Mouse (Mus musculus) stomach, postnatal 0 days (tissue): ENCODE measurements around the gene Ptprm. TPM values are rescaled to one million over a fixed set of nuclear protein-coding genes. Genes with fewer than 3 reads are reported as not detected.

Source experiments
- ATAC-seq: fragments of 200-750 bp; cut with Nextera tagmentation; 2 replicates; pipeline ENCODE4 v1.8.0; 2017; ENCODE audit not compliant: low FRiP score, low TSS enrichment
- DNase-seq: peaks from one replicate; pipeline ENCODE4 v3.0.0-alpha.2; 2016; ENCODE audit warnings: low spot score
- H3K27ac ChIP-seq: fragments of 300-500 bp; sonication (generic); replicated peaks from 2 replicates; pipeline ENCODE4 v1.5.1; 2014; ENCODE audit warnings: mild to moderate bottlenecking, control low read depth
- H3K27me3 ChIP-seq: fragments of 300-500 bp; sonication (generic); 2 replicates; pipeline ENCODE4 v1.6.1; 2014; ENCODE audit warnings: low read length; ENCODE audit not compliant: control insufficient read depth, insufficient read depth
- H3K36me3 ChIP-seq: fragments of 300-500 bp; sonication (generic); 2 replicates; pipeline ENCODE4 v1.6.1; 2014; ENCODE audit warnings: low read length, mixed read lengths; ENCODE audit not compliant: control insufficient read depth, insufficient read depth
- H3K4me1 ChIP-seq: fragments of 300-500 bp; sonication (generic); replicated peaks from 2 replicates; pipeline ENCODE4 v1.6.1; 2014; ENCODE audit warnings: antibody characterized with exemption; ENCODE audit not compliant: control insufficient read depth, insufficient read depth
- H3K4me2 ChIP-seq: fragments of 300-500 bp; sonication (generic); replicated peaks from 2 replicates; pipeline ENCODE4 v1.6.1; 2014; ENCODE audit warnings: low read depth, mild to moderate bottlenecking, control low read depth, moderate library complexity
- H3K4me3 ChIP-seq: fragments of 300-500 bp; sonication (generic); 2 replicates; pipeline ENCODE4 v1.5.1; 2014; ENCODE audit warnings: low read depth, low read length, control low read depth
- H3K9ac ChIP-seq: fragments of 300-500 bp; sonication (generic); 2 replicates; pipeline ENCODE4 v1.6.1; 2014; ENCODE audit warnings: mild to moderate bottlenecking, low read length, control low read depth, mixed read lengths
- H3K9me3 ChIP-seq: fragments of 300-500 bp; sonication (generic); 2 replicates; pipeline ENCODE4 v1.6.1; 2016; ENCODE audit warnings: low read length; ENCODE audit not compliant: control insufficient read depth
- CTCF ChIP-seq: IDR thresholded peaks from 2 replicates; pipeline ENCODE4 v1.5.1; 2016; ENCODE audit warnings: antibody characterized with exemption, low read depth, mild to moderate bottlenecking, moderate library complexity
- EP300 ChIP-seq: optimal IDR thresholded peaks from 2 replicates; pipeline ENCODE3; 2016; ENCODE audit warnings: antibody characterized with exemption
- WGBS: fragments of 180-500 bp; shearing (Covaris S2); extraction: QIAGEN DNeasy Blood & Tissue Kit; methylation state at CpG from one replicate; pipeline ENCODE4 v1.1.7; 2014; 5-methylcytosine and 5-hydroxymethylcytosine counted together
- polyA plus RNA-seq: library from polyadenylated mRNA; unstranded; fragments of >200 nt; fragmentation: Nextera tagmentation; extraction: Ambion mirVana; gene quantifications from 2 replicates; pipeline ENCODE4 v1.2.1, GENCODE M21; 2015

Ptprm gene
- polyA plus RNA-seq, 1 experiment from 2014 or later: 3.6 TPM

- H3K36me3 ChIP-seq: no peaks in the 10 kb centered on the region
- DNase-seq (no peak), ATAC-seq (no peak)
- WGBS: 58% methylated on average over 26 of the region's 26 CpGs
- H3K4me3 ChIP-seq: no peak overlapping the region
- H3K27ac ChIP-seq: no peak overlapping the region
- no peak overlapping the region for H3K9ac ChIP-seq
- no peaks in the 10 kb centered on the region for H3K27me3 ChIP-seq
- H3K4me2 ChIP-seq: no peak overlapping the region
- no peaks in the 10 kb centered on the region for H3K4me1 ChIP-seq
- TF ChIP-seq CTCF: no peak
- TF ChIP-seq EP300: no peak
- no peaks in the 10 kb centered on the region for H3K9me3 ChIP-seq
Measured at GRCm38 (mm10) chr17:66761326-66762296, 592.6 kb downstream of the Ptprm start.

GRCm38 (mm10) chr17:66757025-66757511, 597.2 kb downstream of the Ptprm start:
- peak overlapping the region; percentile 42 for H3K4me2 ChIP-seq
- DNase-seq (no peak), ATAC-seq (peak; percentile 73; the same call in 1 of the 2 replicates)
- WGBS: 10% methylated on average over 10 of the region's 10 CpGs
- no peaks in the 10 kb centered on the region for H3K27me3 ChIP-seq
- H3K27ac ChIP-seq: peak overlapping the region; percentile 9; the same call in 1 of the 2 replicates
- no peaks in the 10 kb centered on the region for H3K4me1 ChIP-seq
- TF ChIP-seq EP300 (no peak), CTCF (peak; percentile 15; the same call in 1 of the 2 replicates)
- no peaks in the 10 kb centered on the region for H3K9me3 ChIP-seq
- no peak overlapping the region for H3K9ac ChIP-seq
- 0 out of 2 replicates have a peak overlapping the region, but pooled peaks have one; percentile 13 for H3K4me3 ChIP-seq
- H3K36me3 ChIP-seq: no peaks in the 10 kb centered on the region

GRCm38 (mm10) chr17:66756500-66756899, 597.8 kb downstream of the Ptprm start:
- ATAC-seq (no peak), DNase-seq (no peak)
- no peaks in the 10 kb centered on the region for H3K4me1 ChIP-seq
- 42% methylated on average over 9 of the region's 9 CpGs for WGBS
- peak overlapping the region; percentile 42; the same call in 1 of the 2 replicates for H3K4me2 ChIP-seq
- no peaks in the 10 kb centered on the region for H3K36me3 ChIP-seq
- TF ChIP-seq CTCF: no peak
- no peak for TF ChIP-seq EP300
- H3K9ac ChIP-seq: no peak overlapping the region
- H3K27ac ChIP-seq: 0 out of 2 replicates have a peak overlapping the region, but pooled peaks have one; percentile 13
- no peak overlapping the region for H3K4me3 ChIP-seq
- H3K27me3 ChIP-seq: no peaks in the 10 kb centered on the region
- no peaks in the 10 kb centered on the region for H3K9me3 ChIP-seq

GRCm38 (mm10) chr17:66755191-66755654, 599.0 kb downstream of the Ptprm start:
- TF ChIP-seq CTCF (peak; percentile 75), EP300 (no peak)
- Histone ChIP-seq H3K9me3 (no peaks in the 10 kb centered on the region), H3K9ac (no peak overlapping the region), H3K4me3 (no peak overlapping the region), H3K36me3 (no peaks in the 10 kb centered on the region), H3K27me3 (no peaks in the 10 kb centered on the region), H3K4me2 (no peak overlapping the region), H3K27ac (no peak overlapping the region), H3K4me1 (no peaks in the 10 kb centered on the region)
- 49% methylated on average over 3 of the region's 3 CpGs for WGBS
- ATAC-seq: no peak
- DNase-seq: peak; percentile 59

- 71% methylated on average over 9 of the region's 9 CpGs for WGBS
- no peak overlapping the region for H3K27ac ChIP-seq
- DNase-seq: no peak
Measured at GRCm38 (mm10) chr17:66754208-66754865, 599.9 kb downstream of the Ptprm start.

More at GRCm38 (mm10) chr17:66754208-66754865, 599.9 kb downstream of the Ptprm start:
- ATAC-seq: no peak
- H3K4me2 ChIP-seq: no peak overlapping the region
- H3K36me3 ChIP-seq: no peaks in the 10 kb centered on the region
- TF ChIP-seq CTCF (no peak), EP300 (no peak)
- no peak overlapping the region for H3K9ac ChIP-seq
- no peak overlapping the region for H3K4me3 ChIP-seq
- H3K4me1 ChIP-seq: no peaks in the 10 kb centered on the region
- no peaks in the 10 kb centered on the region for H3K27me3 ChIP-seq
- H3K9me3 ChIP-seq: no peaks in the 10 kb centered on the region
